Mouse (Mus musculus) layer of hippocampus, postnatal 36 days (tissue): ENCODE data around the gene Dohh. TPM values are rescaled to one million over a fixed set of nuclear protein-coding genes. Genes with fewer than 3 reads are reported as not detected.

Experiments used
- DNase-seq, 2 experiments: peaks; one replicate each; pipeline ENCODE4 v3.0.0; 2022
- total RNA-seq, 2 experiments: library from RNA; stranded (reverse); gene quantifications; 2 replicates each; pipeline ENCODE4 v1.2.3; 2021

Dohh gene
- total RNA-seq, 2 experiments from 2014 or later = 72.5 to 76.9 TPM

GRCm38 (mm10) chr10:81384605-81384982, 366 bp downstream of the Dohh start:
- no peak for DNase-seq

GRCm38 (mm10) chr10:81385603-81386306, 1.5 kb downstream of the Dohh start:
- no peak for DNase-seq

GRCm38 (mm10) chr10:81387716-81388115, 3.5 kb downstream of the Dohh start:
- no peak for DNase-seq

- no peak for DNase-seq
Measured at GRCm38 (mm10) chr10:81388505-81389055, 4.4 kb downstream of the Dohh start, which contains the start of gene Gm48552. Gm48552 (plus strand) TSS chr10:81389005.

- no peak for DNase-seq
Measured at GRCm38 (mm10) chr10:81389373-81389772, 5.1 kb downstream of the Dohh start.

- peak; percentile 70 to 75 for DNase-seq
Measured at GRCm38 (mm10) chr10:81389801-81390677, 5.8 kb downstream of the Dohh start.

GRCm38 (mm10) chr10:81390678-81390965, 6.4 kb downstream of the Dohh start:
- DNase-seq = no peak

- no peak for DNase-seq
Measured at GRCm38 (mm10) chr10:81392270-81392669, 8.0 kb downstream of the Dohh start.

GRCm38 (mm10) chr10:81392781-81393185, 8.6 kb downstream of the Dohh start, which contains the start of gene Smim24:
Smim24 (plus strand) TSS chr10:81393051.
- DNase-seq = no peak

GRCm38 (mm10) chr10:81393456-81394063, 9.3 kb downstream of the Dohh start:
- DNase-seq = no peak

- DNase-seq = no peak
Measured at GRCm38 (mm10) chr10:81395127-81395526, 10.9 kb downstream of the Dohh start.

- DNase-seq = no peak
Measured at GRCm38 (mm10) chr10:81395865-81396264, 11.6 kb downstream of the Dohh start.

- DNase-seq = no peak
Measured at GRCm38 (mm10) chr10:81396749-81397148, 12.5 kb downstream of the Dohh start.

GRCm38 (mm10) chr10:81399296-81399695, 15.1 kb downstream of the Dohh start:
- no peak for DNase-seq

GRCm38 (mm10) chr10:81399798-81400308, 15.6 kb downstream of the Dohh start:
- DNase-seq = no peak

GRCm38 (mm10) chr10:81400371-81401204, 16.4 kb downstream of the Dohh start:
- DNase-seq = no peak

GRCm38 (mm10) chr10:81401205-81401520, 16.9 kb downstream of the Dohh start:
- DNase-seq = no peak

GRCm38 (mm10) chr10:81401521-81402226, 17.4 kb downstream of the Dohh start:
- DNase-seq = peak in 1 of 2 experiments; percentile 61

- DNase-seq = no peak
Measured at GRCm38 (mm10) chr10:81402227-81402765, 18.1 kb downstream of the Dohh start.

- DNase-seq = no peak
Measured at GRCm38 (mm10) chr10:81403511-81403910, 19.3 kb downstream of the Dohh start.

- no peak for DNase-seq
Measured at GRCm38 (mm10) chr10:81404082-81404481, 19.9 kb downstream of the Dohh start.
